Mouse (Mus musculus) bone marrow, adult 2 months (tissue): ENCODE measurements around the gene Treml2. TPM values are rescaled to one million over a fixed set of nuclear protein-coding genes. Genes with fewer than 3 reads are reported as not detected.
A peak's percentile ranks its signal among the peaks of the same experiment; 100 is the strongest.

ENCODE experiments used
- H3K27ac ChIP-seq: fragments of 200-500 bp; 2 replicates; pipeline ENCODE4 v1.5.1; 2012; ENCODE audit warnings: low read depth, mild to moderate bottlenecking, control low read depth, inconsistent platforms, low read length; ENCODE audit not compliant: control insufficient read depth, poor library complexity, insufficient read depth
- H3K4me1 ChIP-seq: fragments of 200-500 bp; 2 replicates; pipeline ENCODE4 v1.6.1; 2011; ENCODE audit warnings: low read length; ENCODE audit not compliant: control insufficient read depth, insufficient read depth
- H3K4me3 ChIP-seq: fragments of 200-500 bp; replicated peaks from 2 replicates; pipeline ENCODE3; 2011; ENCODE audit warnings: mild to moderate bottlenecking, low read depth, low read length, control low read depth; ENCODE audit not compliant: control insufficient read depth
- CTCF ChIP-seq: fragments of 200-500 bp; IDR thresholded peaks from 2 replicates; pipeline ENCODE4 v1.5.1; 2011; ENCODE audit warnings: low read length, control low read depth; ENCODE audit not compliant: control insufficient read depth, insufficient read depth
- POLR2A ChIP-seq: fragments of 200-500 bp; IDR thresholded peaks from 2 replicates; pipeline ENCODE4 v1.6.1; 2011; ENCODE audit warnings: low read depth, mild to moderate bottlenecking, control low read depth, low read length, borderline replicate concordance; ENCODE audit not compliant: control insufficient read depth
- WGBS: fragments of 180-500 bp; shearing (Covaris S2); methylation state at CpG from one replicate; pipeline ENCODE4 v1.1.7; 2018; 5-methylcytosine and 5-hydroxymethylcytosine counted together
- polyA plus RNA-seq: library from polyadenylated mRNA; stranded (reverse); fragments of >200 nt; gene quantifications from 2 replicates; pipeline ENCODE4 v1.2.4, GENCODE M21; 2011; ENCODE audit warnings: low replicate concordance; ENCODE audit not compliant: missing spikeins, insufficient read depth, insufficient read length

Gene Treml2
- polyA plus RNA-seq: 56.4 and 152 TPM in 2 replicates

GRCm38 (mm10) chr17:48299203-48299602, at the start of gene Treml2:
Gene Treml2, plus strand, starts transcription at chr17:48299498.
- peak within 1 kb of the TSS; percentile 96 for H3K4me3 ChIP-seq
- H3K27ac ChIP-seq: peak within 1 kb of the TSS; percentile 96
- no peak for TF ChIP-seq CTCF
- no peak for TF ChIP-seq POLR2A
- 6% methylated on average over 3 of the region's 4 CpGs for WGBS
- peaks cover 4% of the 10 kb centered on the region; the same call in 1 of the 2 replicates for H3K4me1 ChIP-seq

- H3K4me1 ChIP-seq: peaks cover 2% of the 10 kb centered on the region; the same call in 1 of the 2 replicates
- H3K4me3 ChIP-seq: peak overlapping the region; percentile 76
- WGBS: 59% methylated on average over 11 of the region's 11 CpGs
- peak overlapping the region; percentile 21 for H3K27ac ChIP-seq
- no peak for TF ChIP-seq POLR2A
- TF ChIP-seq CTCF: no peak
Measured at GRCm38 (mm10) chr17:48249501-48249900, 49.8 kb upstream of the Treml2 start.

GRCm38 (mm10) chr17:48250631-48251030, 48.7 kb upstream of the Treml2 start:
- no peak for TF ChIP-seq CTCF
- no peak for TF ChIP-seq POLR2A
- no peak overlapping the region for H3K27ac ChIP-seq
- H3K4me1 ChIP-seq: peaks cover 1% of the 10 kb centered on the region; the same call in 1 of the 2 replicates
- H3K4me3 ChIP-seq: peak overlapping the region; percentile 25
- WGBS: 73% methylated on average over 7 of the region's 7 CpGs

- Histone ChIP-seq H3K4me1 (no peaks in the 10 kb centered on the region; the same call in 1 of the 2 replicates), H3K27ac (no peak overlapping the region), H3K4me3 (no peak overlapping the region)
- no peak for TF ChIP-seq CTCF
- TF ChIP-seq POLR2A: no peak
Measured at GRCm38 (mm10) chr17:48256575-48256974, 42.7 kb upstream of the Treml2 start.

- Histone ChIP-seq H3K4me1 (peaks cover 4% of the 10 kb centered on the region; the same call in 1 of the 2 replicates), H3K27ac (no peak overlapping the region), H3K4me3 (no peak overlapping the region)
- 9% methylated on average over 2 of the region's 2 CpGs for WGBS
- no peak for TF ChIP-seq CTCF
- TF ChIP-seq POLR2A: no peak
Measured at GRCm38 (mm10) chr17:48261868-48262267, 37.4 kb upstream of the Treml2 start.

GRCm38 (mm10) chr17:48263741-48264362, 35.4 kb upstream of the Treml2 start, which contains the start of gene Treml4:
Gene Treml4, plus strand, starts transcription at chr17:48264295.
- WGBS: 54% methylated on average over 3 of the region's 3 CpGs
- Histone ChIP-seq H3K4me3 (no peak within 1 kb of the TSS), H3K4me1 (peaks cover 4% of the 10 kb centered on the region; the same call in 1 of the 2 replicates), H3K27ac (peak within 1 kb of the TSS; percentile 40; the same call in 1 of the 2 replicates)
- TF ChIP-seq POLR2A: no peak
- TF ChIP-seq CTCF: no peak

- Histone ChIP-seq H3K27ac (no peak overlapping the region), H3K4me1 (peaks cover 4% of the 10 kb centered on the region; the same call in 1 of the 2 replicates), H3K4me3 (no peak overlapping the region)
- WGBS: 89% methylated on average over 7 of the region's 7 CpGs
- TF ChIP-seq POLR2A: no peak
- TF ChIP-seq CTCF: no peak
Measured at GRCm38 (mm10) chr17:48264662-48265061, 34.6 kb upstream of the Treml2 start.

GRCm38 (mm10) chr17:48266138-48266537, 33.2 kb upstream of the Treml2 start:
- Histone ChIP-seq H3K4me3 (no peak overlapping the region), H3K27ac (no peak overlapping the region), H3K4me1 (peaks cover 6% of the 10 kb centered on the region; the same call in 1 of the 2 replicates)
- WGBS: 63% methylated on average over 2 of the region's 2 CpGs
- TF ChIP-seq POLR2A: no peak
- TF ChIP-seq CTCF: no peak
